Mouse (Mus musculus) neural tube, embryonic 11.5 days (tissue): ENCODE results near the gene Gm17079. TPM values are rescaled to one million over a fixed set of nuclear protein-coding genes. Genes with fewer than 3 reads are reported as not detected.
A peak's percentile ranks its signal among the peaks of the same experiment; 100 is the strongest.
"Not testable (repeated sequence)": the region's sequence is repeated elsewhere in the genome, so short reads cannot be mapped to it uniquely, and the experiment has no call there.

Source experiments
- ATAC-seq: fragments of 200-750 bp; cut with Nextera tagmentation; 2 replicates; pipeline ENCODE4 v1.8.0; 2017; ENCODE audit warnings: moderate number of reproducible peaks, mild to moderate bottlenecking, moderate TSS enrichment, moderate library complexity; ENCODE audit not compliant: insufficient read depth, low FRiP score, low TSS enrichment
- DNase-seq: peaks from one replicate; pipeline ENCODE4 v3.0.0-alpha.2; 2015; ENCODE audit warnings: low spot score
- H3K27ac ChIP-seq: fragments of 300-500 bp; sonication (generic); 2 replicates; pipeline ENCODE4 v1.5.1; 2014; ENCODE audit warnings: low read depth, mild to moderate bottlenecking, low read length
- H3K27me3 ChIP-seq: fragments of 300-500 bp; sonication (generic); 2 replicates; pipeline ENCODE4 v1.6.1; 2014; ENCODE audit warnings: mild to moderate bottlenecking, low read length, mixed read lengths; ENCODE audit not compliant: control insufficient read depth, insufficient read depth
- H3K36me3 ChIP-seq: fragments of 300-500 bp; sonication (generic); 2 replicates; pipeline ENCODE4 v1.6.1; 2014; ENCODE audit warnings: mild to moderate bottlenecking, low read length, moderate library complexity, mixed read lengths; ENCODE audit not compliant: control insufficient read depth, insufficient read depth
- H3K4me1 ChIP-seq: fragments of 300-500 bp; sonication (generic); 2 replicates; pipeline ENCODE4 v1.6.1; 2014; ENCODE audit warnings: low read length, mixed read lengths; ENCODE audit not compliant: control insufficient read depth, insufficient read depth
- H3K4me2 ChIP-seq: fragments of 300-500 bp; sonication (generic); 2 replicates; pipeline ENCODE4 v1.6.1; 2014; ENCODE audit warnings: low read depth, mild to moderate bottlenecking, moderate library complexity
- H3K4me3 ChIP-seq: fragments of 300-500 bp; sonication (generic); 2 replicates; pipeline ENCODE4 v1.5.1; 2014; ENCODE audit warnings: low read depth, low read length
- H3K9ac ChIP-seq: fragments of 300-500 bp; sonication (generic); 2 replicates; pipeline ENCODE4 v1.6.1; 2014; ENCODE audit warnings: mild to moderate bottlenecking, low read length
- H3K9me3 ChIP-seq: fragments of 300-500 bp; sonication (generic); 2 replicates; pipeline ENCODE4 v1.6.1; 2016; ENCODE audit warnings: low read length; ENCODE audit not compliant: control insufficient read depth
- WGBS: fragments of 180-500 bp; shearing (Covaris S2); extraction: QIAGEN DNeasy Blood & Tissue Kit; methylation state at CpG from one replicate; pipeline ENCODE4 v1.1.7; 2014; 5-methylcytosine and 5-hydroxymethylcytosine counted together
- polyA plus RNA-seq: library from polyadenylated mRNA; unstranded; fragments of >200 nt; fragmentation: Nextera tagmentation; extraction: Ambion mirVana; gene quantifications from 2 replicates; pipeline ENCODE4 v1.2.1, GENCODE M21; 2014

Gm17079 gene
- not detected in 2 replicates for polyA plus RNA-seq

DNA sequence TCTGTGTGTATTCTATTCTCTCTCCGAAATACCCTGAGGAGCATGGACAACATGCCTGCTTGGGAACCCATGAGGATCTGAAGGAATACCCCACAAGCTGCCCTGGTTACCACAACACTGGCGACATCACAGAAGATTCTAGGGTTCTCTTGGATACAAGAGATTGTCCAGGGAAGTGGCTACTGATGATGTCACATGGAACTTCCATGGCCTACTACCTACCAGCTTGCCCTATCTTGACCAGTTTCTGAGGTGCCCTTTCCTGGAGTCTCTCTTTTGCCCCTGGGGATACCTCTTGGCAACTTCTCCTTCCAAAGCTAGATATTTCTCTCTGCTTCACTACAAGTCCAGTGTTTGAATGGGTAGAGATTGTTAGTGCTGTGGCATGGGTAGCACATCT lies at the start of gene Gm17079:
TSS of gene Gm17079 (minus strand) at position 101 of the 400 bp plus-strand sequence.
- not testable (repeated sequence) for H3K4me1 ChIP-seq, ATAC-seq, H3K9me3 ChIP-seq, H3K9ac ChIP-seq, H3K4me3 ChIP-seq, DNase-seq, H3K27me3 ChIP-seq, H3K36me3 ChIP-seq, H3K4me2 ChIP-seq, H3K27ac ChIP-seq
- WGBS = 83% methylated on average over 1 of the region's 2 CpGs

DNA sequence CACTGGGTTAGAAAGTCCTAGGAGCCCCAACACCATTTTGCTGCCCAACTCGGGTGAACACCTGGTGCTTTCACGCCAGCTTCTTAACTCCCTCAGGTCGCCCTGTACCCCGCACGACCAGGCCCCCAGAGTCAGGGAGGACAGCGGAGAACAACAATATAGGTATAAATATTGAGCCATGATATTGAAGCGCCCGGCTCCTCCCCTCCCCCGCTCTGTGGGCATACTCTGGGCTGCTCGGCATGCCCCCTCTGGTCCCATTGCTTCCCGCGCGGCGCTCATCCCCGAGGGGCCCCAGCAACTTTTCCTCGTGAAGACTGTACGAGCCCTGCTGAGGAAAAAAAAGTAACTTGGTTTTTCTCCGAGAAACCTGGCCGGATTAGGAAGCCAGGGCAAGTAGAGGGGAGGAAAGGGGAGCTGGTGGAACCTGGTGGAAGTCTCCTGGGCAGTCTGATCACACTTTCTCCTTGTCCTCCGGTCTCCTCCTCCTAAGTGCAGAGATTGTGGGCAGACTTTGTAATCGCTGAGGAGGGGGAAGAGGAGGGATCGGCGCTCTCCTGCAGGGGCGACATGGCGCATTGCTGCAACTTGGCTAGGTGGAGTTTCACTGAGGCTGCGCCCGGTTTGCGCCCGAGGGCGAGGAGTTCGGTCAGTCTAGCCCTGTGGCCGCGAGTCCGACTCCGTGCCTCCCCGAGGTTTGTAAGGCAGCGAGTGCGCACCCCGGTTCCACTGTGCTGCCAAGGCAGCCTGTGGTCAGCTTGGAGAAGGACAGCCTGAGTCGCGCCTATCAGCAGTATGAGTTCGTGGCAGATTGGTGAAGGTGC lies 45.3 kb upstream of the Gm17079 start:
- DNase-seq (peak; percentile 37), ATAC-seq (0 out of 2 replicates have a peak, but pooled peaks have one; percentile 20)
- Histone ChIP-seq H3K36me3 (no peaks in the 10 kb centered on the region), H3K9ac (no peak overlapping the region), H3K4me2 (peak overlapping the region; percentile 57), H3K4me3 (peak overlapping the region; percentile 31), H3K27ac (no peak overlapping the region), H3K9me3 (no peaks in the 10 kb centered on the region), H3K27me3 (peaks cover 37% of the 10 kb centered on the region), H3K4me1 (peaks cover 4% of the 10 kb centered on the region; the same call in 1 of the 2 replicates)
- WGBS = under 1% methylated on average over 42 of the region's 42 CpGs

DNA sequence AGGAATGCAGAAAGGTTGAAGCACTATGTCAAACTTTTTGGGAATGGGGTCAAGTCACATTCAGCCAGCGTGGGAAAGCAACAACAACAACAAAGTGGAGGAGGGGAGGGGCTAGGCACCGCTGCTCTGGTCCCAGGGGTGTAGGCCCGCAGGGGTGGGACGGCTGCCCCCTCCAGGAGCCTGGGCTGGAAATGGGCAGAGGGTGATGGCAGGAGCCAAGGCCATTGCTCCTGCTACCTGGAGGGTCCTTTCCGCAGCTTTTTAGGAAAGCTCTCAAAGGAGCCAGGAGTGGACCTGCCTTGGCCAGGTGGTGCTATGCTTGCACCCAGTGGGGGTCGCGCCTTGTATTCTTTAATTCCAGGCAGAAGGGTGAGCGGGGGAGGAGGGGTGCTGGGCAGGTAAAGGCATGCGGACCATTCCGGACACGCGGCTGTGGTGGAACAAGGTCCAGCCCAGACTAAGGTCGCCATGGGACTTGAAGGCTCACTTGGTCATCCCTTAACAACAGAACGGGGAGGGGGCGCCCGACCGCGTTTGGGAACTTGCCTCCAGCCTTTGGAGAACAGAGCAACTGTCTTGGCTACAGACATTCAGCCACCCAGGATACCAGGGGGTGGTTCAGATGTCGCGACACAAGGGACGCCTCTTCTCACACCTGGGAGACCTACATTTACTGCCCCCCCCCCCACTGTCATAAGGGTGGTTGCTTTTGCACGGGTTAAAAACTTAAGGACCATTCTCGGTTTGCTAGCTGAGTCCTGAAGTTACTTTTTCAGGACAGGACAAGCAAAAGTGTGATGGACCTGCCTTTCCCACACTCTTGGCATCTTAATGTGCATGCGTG lies 44.1 kb upstream of the Gm17079 start:
- 2% methylated on average over 24 of the region's 24 CpGs for WGBS
- Histone ChIP-seq H3K9me3 (no peaks in the 10 kb centered on the region), H3K27ac (no peak overlapping the region), H3K27me3 (peaks cover 37% of the 10 kb centered on the region), H3K4me2 (peak overlapping the region; percentile 27), H3K9ac (no peak overlapping the region), H3K4me3 (no peak overlapping the region; the same call in 1 of the 2 replicates), H3K36me3 (no peaks in the 10 kb centered on the region), H3K4me1 (peaks cover 4% of the 10 kb centered on the region; the same call in 1 of the 2 replicates)
- ATAC-seq (no peak), DNase-seq (no peak)

DNA sequence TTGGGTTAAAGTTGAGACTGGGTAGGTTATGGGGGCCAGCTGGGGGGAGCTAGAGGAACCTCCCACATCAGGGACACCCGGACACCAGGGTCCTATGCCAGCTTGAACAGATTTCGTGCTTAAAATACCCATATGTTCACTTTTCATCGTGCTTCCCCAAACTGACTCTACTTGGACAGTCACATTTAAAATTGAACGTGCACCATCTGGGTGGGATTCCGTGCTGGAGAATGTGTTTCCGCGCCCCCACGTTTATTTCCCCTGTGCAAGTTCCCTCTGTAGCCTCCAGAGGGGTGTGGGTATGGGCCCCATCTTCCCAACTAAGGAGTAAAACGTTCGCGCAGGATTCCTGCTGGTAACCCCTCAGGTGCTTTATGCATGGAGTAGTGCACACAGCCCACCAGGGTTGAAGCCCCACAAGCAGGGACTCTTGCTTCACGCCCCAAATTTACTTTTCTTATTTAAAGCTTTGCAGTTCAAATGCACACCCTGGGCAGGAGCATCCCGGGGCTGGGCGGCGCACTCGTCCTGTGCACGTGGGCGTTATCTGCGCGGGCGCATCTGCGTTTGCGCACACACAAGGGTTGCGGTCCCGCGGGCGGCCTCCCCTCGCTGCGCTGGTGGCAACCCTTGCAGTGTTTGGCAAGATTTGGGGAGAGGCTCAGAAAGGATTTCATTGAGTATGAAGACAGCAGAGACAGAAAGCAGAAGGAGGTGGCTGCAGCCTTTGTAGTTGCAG lies 43.3 kb upstream of the Gm17079 start:
- Histone ChIP-seq H3K27me3 (peaks cover 37% of the 10 kb centered on the region), H3K36me3 (no peaks in the 10 kb centered on the region), H3K9ac (no peak overlapping the region), H3K9me3 (no peaks in the 10 kb centered on the region), H3K27ac (no peak overlapping the region), H3K4me2 (peak overlapping the region; percentile 27), H3K4me1 (peaks cover 4% of the 10 kb centered on the region; the same call in 1 of the 2 replicates), H3K4me3 (no peak overlapping the region; the same call in 1 of the 2 replicates)
- no peak for ATAC-seq
- 2% methylated on average over 29 of the region's 29 CpGs for WGBS
- no peak for DNase-seq

DNA sequence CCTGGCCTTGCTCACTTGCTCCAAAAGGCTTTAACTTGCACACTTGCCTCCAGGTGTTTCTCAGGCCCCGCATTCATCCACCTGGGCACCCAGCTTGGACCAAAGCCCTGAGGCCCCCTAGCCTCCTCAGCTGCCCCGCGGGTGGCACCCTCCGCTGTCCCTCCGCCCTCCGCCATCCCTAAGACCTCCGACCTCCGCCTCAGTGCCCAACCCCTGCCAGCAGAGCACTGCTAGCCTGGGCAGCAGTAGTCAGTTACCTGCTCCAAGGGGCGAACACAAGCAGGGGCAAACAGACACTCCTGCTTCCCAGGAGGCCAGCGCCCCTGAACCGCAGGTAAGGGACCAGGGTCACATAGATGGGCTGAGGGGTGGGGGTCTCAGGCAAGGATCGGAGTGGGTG lies 42.7 kb upstream of the Gm17079 start:
- H3K9ac ChIP-seq = no peak overlapping the region
- no peak overlapping the region for H3K4me3 ChIP-seq
- H3K4me1 ChIP-seq = peaks cover 4% of the 10 kb centered on the region; the same call in 1 of the 2 replicates
- H3K36me3 ChIP-seq = no peaks in the 10 kb centered on the region
- no peak for DNase-seq
- no peak overlapping the region for H3K4me2 ChIP-seq
- H3K27me3 ChIP-seq = peaks cover 37% of the 10 kb centered on the region
- 11% methylated on average over 12 of the region's 12 CpGs for WGBS
- no peak for ATAC-seq
- H3K27ac ChIP-seq = no peak overlapping the region
- H3K9me3 ChIP-seq = no peaks in the 10 kb centered on the region

DNA sequence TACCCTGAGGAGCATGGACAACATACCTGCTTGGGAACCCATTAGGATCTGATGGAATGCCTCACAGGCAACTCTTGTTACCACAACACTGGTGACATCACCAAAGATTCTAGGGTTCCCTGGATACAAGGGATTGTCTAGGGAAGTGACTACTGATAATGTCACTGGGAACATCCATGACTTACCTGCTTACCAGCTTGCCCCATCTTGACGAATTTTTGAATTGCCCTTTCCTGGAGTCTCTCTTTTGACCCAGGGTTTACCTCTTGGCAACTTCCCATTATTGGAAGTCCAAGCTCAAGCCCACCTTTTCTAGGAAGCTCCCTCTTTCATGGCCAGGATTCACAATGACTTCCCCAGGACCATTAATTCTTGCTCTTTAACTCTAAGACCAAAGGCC lies 21.8 kb upstream of the Gm17079 start, which contains the start of gene Gm5800:
TSS of gene Gm5800 (minus strand) at position 101 of the 400 bp plus-strand sequence.
- H3K4me3 ChIP-seq = no peak within 1 kb of the TSS
- no peak within 1 kb of the TSS for H3K27ac ChIP-seq
- H3K4me2 ChIP-seq = no peak within 1 kb of the TSS
- DNase-seq = no peak
- ATAC-seq = no peak
- WGBS = 69% methylated on average over 1 of the region's 1 CpGs
- no peaks in the 10 kb centered on the region for H3K36me3 ChIP-seq
- H3K9ac ChIP-seq = no peak within 1 kb of the TSS
- H3K9me3 ChIP-seq = no peaks in the 10 kb centered on the region
- no peaks in the 10 kb centered on the region for H3K4me1 ChIP-seq
- H3K27me3 ChIP-seq = no peaks in the 10 kb centered on the region

DNA sequence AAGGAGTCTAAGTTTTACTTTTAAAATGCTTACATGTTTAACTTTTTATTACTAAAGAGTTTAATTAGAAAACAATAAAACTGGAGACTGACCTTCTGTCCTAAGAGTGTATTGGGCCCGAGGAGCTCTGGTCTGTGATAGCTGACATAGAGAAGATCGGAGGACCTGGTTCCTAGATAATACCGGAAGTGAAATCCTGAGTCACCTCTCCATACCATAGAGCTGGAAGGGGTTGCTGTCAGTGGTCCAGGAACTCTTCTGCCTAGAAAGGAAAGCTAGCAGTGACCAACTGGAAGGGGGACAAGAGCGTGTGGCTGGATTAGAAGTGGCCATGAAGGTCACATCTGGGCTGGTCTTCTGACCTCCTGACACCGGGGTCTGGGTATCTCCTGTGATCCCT lies 18.0 kb downstream of the Gm17079 start:
- DNase-seq (no peak), ATAC-seq (no peak)
- Histone ChIP-seq H3K27me3 (no peaks in the 10 kb centered on the region), H3K9ac (no peak overlapping the region), H3K36me3 (no peaks in the 10 kb centered on the region), H3K4me2 (no peak overlapping the region), H3K27ac (no peak overlapping the region), H3K4me3 (no peak overlapping the region), H3K4me1 (no peaks in the 10 kb centered on the region), H3K9me3 (no peaks in the 10 kb centered on the region)
- 93% methylated on average over 5 of the region's 5 CpGs for WGBS
